Mouse (Mus musculus) regulatory T cell (primary cell): Measurements from ENCODE around the gene Adamts15.

ENCODE experiments used
- in situ Hi-C: fragments of 300-600 bp; cut with MboI, MseI; formaldehyde crosslinking; loops from one replicate; pipeline ENCODE4 v1.15.1; 2025; ENCODE audit warnings: high pct_unique_total_duplicates

The Adamts15 gene

GRCm38 (mm10) chr9:30880553-30880952 lies 41.7 kb downstream of the Adamts15 start:
- in situ Hi-C loops = no loop called here

GRCm38 (mm10) chr9:30879947-30880273 lies 42.3 kb downstream of the Adamts15 start:
- in situ Hi-C loops = no loop called here

DNA sequence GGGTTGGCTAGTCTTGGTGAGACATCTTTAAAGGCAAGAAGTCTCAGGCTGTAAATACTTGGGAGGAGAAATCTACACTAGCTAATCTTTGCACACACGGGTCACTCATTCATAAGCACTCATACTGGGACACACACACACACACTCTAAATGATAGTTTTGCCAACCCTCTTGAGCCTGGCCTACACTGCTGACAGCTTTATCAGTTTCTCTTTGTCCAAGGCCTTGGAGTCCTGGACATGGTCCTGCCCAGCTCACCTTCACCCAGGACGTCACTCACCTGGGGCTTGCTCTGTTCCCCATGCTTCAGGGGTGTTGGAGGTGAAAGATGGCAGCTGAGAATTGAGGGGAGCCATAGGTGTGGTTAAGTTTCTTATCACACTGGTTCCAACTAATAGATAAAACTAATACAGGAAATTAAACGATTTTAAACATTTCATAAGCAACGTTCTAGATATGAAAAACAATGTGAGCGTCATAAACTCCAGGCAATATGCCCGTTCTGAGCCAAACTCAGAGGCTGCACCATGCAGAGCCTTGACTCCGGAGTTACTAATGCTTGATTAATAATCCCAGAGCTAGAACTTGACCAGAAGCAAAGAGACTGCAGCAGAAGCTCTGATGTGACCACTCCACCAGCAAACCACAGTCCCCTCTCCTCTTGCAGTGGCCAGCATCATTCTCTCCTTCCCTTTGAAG lies 42.9 kb downstream of the Adamts15 start:
- in situ Hi-C loops = no loop called here

DNA sequence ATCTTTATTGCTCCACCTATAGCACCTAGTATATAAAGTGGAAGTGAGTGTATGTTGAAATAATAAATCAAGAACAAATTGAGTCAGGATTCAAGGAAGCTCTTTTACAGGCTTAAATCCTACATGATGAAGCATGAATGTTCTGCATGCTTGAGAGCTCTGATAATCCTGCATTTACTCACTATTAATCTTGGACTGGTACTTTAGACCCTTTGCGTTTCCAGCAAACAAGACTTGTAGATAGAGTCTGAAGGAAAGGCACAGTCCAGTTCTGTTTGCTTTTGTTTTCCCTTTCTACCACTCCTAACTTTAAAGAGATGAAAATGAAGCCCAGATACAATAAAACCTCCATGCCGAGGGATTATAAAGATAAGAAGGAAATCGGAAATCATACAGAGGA lies 45.7 kb downstream of the Adamts15 start:
- in situ Hi-C loops = no loop called here

- in situ Hi-C loops = no loop called here
Observed at GRCm38 (mm10) chr9:30855837-30856236, 66.4 kb downstream of the Adamts15 start.

- in situ Hi-C loops = no loop called here
Observed at GRCm38 (mm10) chr9:30851841-30852240, 70.4 kb downstream of the Adamts15 start.

DNA sequence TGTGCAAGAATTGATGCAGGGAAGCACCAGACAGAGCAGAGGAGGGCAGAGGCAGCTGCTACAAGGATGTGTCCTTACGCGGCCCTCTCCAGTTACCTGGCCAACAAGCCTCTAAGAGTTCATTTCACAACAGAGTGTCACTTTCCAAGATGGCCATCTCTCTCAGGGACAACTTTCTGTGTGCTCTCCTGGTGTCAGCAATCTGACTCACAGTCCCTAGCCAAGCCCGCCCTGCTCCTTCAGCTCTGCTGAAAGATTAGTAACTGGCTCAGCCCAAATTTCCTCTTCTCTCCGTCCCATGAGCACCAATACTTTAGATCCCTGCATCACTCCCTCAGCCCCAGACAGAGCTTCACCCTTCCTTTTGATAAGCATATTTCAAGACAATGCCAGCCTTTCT lies 72.3 kb downstream of the Adamts15 start:
- in situ Hi-C loops = no loop called here

DNA sequence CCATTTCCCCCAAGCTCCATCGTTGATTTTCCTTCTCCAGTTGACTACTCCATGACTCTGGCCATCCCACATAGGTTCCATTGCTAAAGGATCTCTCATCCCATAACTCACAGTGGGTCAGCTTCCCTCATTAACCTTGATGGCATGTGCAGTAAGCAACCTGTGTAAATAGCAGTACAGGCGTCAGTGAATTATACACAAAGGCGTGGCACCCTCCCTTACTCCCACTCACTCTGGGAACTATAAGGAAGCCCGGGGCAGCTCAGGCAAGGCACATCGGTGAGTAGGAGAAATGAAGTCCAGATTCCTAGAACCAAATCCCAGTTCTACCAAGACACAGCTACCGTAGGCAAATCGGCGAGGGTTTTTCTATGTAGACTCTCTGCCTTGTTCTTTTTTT lies 72.8 kb downstream of the Adamts15 start:
- in situ Hi-C loops = no loop called here
